Mouse (Mus musculus) adrenal gland, adult (tissue): Measurements from ENCODE around the gene Prpf38b.
A peak's percentile ranks its signal among the peaks of the same experiment; 100 is the strongest.

Experiments
- DNase-seq, 2 experiments: peaks; one replicate each; pipeline ENCODE4 v3.0.0; 2022 to 2023; ENCODE audit warnings: low spot score in 1 of 2; ENCODE audit not compliant: inconsistent age in 2 of 2

Gene Prpf38b

DNA sequence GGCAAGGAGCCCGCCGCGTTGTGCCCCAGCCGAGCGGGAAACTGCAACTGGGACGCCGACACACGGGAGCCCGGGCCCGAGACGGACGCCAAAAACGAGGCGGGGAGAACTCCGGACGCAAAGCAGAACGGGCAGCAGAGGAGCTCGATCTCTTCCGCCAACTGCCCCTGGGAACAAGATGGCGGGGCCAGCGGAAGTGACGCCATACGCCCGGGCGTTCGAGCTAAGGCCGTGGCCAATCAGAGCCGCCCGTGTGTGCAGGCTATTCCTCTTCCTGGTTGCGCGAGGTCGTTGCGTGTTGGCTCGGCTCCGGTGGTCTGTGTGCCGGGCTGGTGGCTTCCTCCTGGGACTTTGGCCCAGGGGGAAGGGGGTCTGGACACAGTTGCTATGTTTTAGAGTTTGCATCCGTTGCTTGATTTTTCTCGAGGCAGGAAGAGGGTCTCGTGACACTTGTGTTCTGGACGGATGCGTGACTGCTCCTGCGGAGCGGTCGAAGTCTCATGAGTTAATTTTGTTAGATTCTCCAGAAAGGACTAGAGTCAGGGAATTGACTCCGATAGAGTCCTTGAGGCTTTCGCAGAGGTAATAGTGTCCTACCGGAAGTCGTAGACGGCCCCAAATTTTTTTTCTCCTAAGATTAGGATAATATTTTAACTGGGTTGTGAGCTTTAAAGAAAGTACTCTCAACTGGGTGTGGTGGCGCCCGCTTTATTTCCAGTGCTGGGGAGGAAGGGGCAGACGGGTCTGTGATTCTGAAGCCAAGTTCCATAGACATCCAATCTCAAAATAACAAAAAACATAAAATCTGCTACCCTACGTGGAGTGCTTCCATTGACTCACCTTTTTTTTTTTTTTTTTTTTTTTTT is at the start of gene Prpf38b:
Prpf38b (minus strand) TSS at position 180 of the 866 bp plus-strand sequence.
- DNase-seq: peak; percentile 96 to 98

DNA sequence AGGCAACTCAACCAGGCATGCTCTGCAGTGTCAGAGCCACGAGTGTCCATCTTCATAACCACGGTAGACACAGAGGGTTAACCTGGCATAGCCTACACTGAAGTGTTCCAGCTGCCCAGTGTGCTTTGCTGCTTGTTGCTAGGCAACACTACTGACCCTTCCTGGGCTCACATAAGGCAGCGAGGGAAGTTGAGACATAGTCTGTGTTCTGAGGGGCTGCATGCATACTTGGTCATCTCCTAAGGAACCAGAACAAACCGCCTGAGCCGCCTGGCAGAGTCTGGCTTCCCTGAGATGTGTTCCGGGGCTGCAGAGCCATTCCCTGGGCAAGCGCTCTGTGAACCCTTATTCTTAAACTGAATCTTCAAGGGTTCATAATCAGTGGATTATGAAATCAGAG is 49.7 kb upstream of the Prpf38b start:
- no peak for DNase-seq

GRCm38 (mm10) chr3:108959680-108960295 is 48.3 kb upstream of the Prpf38b start:
- DNase-seq: no peak

DNA sequence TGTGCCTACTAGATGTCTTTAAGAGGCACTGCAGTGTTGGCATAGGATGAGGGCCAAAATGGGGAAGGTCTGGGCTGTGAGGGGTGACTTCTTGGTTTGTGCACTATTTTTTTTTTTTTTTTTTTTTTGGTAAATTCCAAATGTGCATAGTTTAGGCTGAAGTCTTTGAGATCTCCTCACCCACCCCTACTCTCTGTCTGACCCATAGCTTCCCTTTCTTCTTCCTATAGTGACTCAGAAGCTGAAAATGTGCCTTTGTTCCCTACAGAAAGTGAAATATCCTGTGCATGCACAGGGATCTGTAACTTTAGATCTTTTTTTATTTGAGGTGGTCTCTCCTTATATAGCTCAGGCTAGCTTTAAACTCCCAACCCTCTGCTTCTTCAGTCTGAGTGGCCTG is 46.4 kb upstream of the Prpf38b start:
- no peak for DNase-seq

DNA sequence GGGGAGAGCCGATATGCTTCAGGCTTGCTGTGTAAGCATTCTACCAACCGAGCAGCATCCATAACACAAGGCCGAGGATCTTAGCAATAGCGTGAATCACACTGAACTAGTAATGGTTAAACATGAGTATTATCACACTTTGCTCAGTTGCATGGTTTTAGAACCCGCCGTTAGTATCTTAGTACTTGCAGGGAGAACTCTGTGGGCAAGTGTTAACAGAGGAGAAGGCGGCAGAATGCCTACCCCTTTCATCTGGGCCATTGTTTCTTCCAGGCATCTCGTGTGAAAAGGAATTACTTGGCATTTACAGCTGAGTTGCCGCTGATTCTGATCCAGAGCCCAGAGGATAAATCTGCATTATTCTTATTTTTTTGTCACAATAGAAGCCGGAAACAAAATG is 29.5 kb upstream of the Prpf38b start:
- no peak for DNase-seq

- DNase-seq: no peak
Observed at GRCm38 (mm10) chr3:108940001-108940633, 28.6 kb upstream of the Prpf38b start, which contains the start of gene Gm9857. Gene Gm9857, minus strand, starts transcription at chr3:108940445.

GRCm38 (mm10) chr3:108939573-108939972 is 28.0 kb upstream of the Prpf38b start, which contains the start of gene Henmt1:
Gene Henmt1, plus strand, starts transcription at chr3:108939873.
- DNase-seq: no peak

DNA sequence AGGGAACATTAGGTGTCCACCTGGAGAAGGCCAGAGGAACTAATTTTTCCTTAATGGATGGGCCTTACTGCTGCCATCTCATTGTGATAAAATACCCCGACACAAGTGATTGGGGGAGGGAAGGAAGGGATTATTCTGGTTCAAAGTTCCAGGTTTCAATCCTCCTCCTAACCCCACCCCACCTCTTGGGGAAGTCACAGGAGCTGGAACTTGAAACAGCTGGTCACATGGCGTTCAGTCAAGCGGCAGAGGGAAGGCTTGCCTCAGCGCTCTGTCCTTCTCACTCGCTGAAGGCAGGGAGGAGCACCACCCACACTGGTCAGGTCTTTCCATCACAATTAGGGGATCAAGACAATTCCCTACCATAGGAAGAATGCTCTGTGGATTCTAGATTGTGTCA is 27.2 kb upstream of the Prpf38b start:
- DNase-seq: no peak

- peak in 1 of 2 experiments; percentile 15 for DNase-seq
Observed at GRCm38 (mm10) chr3:108933557-108933956, 22.0 kb upstream of the Prpf38b start.

GRCm38 (mm10) chr3:108926308-108926707 is 14.8 kb upstream of the Prpf38b start:
- no peak for DNase-seq

GRCm38 (mm10) chr3:108925677-108926076 is 14.2 kb upstream of the Prpf38b start:
- no peak for DNase-seq

DNA sequence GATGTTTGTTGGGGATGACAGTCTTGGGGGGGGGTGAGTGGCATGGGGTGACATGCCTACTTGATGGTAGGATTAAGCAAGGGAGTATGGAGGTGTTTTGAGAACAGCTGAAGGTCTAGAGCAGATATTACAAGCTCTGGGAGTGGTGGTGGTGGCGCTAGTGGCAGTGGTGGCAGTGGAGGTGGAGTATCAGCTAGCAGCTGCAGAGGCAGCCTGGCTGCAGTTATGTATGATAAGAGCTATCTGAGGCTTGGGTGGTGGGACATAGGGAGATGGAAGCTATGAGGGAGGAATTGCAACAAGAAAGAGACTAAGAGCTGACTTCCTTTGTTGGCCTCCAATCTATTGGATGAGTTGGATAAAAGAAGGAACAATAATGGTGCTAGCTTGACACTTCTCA is 10.3 kb upstream of the Prpf38b start:
- DNase-seq: no peak

- DNase-seq: no peak
Observed at GRCm38 (mm10) chr3:108920442-108921070, 9.0 kb upstream of the Prpf38b start.

DNA sequence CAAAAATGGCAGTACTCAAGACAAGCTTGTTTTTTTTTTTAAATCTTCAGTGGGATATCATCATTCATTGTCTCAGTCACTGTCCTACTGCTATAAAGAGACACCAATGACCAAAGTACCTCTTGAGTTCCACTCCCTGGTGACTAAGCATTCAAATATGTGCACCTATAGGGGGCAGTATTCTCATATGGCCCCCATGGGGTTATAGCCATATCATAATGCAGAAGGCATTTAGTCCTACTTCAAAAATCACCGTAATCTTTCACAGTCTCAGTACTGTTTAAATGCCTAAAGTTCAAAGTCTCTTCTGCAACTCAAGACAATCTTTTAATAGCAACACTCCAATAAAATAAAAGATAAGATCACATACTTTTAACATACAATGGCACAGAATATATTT is 7.3 kb upstream of the Prpf38b start:
- DNase-seq: no peak

DNA sequence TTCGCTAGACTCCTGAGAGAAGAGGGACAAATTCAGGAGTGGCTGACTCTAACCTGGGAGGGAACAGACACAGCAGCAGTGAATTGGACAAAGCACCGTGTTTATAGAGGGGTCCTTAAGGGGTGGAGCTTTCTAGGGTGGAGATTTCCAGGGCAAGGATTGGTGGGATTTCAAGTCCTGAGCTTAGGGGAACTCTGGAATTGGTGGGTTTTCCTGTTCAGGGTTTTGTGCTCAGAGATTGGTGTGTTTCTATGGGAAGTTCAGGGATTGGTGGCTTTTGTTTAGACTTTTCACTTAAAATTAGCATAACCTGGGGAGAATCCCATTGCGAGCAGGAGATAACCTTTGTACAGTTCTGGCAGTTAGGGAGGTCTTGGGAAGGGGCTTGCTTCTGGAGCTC is 6.5 kb upstream of the Prpf38b start:
- DNase-seq: no peak

GRCm38 (mm10) chr3:108916857-108917256 is 5.3 kb upstream of the Prpf38b start:
- DNase-seq: no peak

DNA sequence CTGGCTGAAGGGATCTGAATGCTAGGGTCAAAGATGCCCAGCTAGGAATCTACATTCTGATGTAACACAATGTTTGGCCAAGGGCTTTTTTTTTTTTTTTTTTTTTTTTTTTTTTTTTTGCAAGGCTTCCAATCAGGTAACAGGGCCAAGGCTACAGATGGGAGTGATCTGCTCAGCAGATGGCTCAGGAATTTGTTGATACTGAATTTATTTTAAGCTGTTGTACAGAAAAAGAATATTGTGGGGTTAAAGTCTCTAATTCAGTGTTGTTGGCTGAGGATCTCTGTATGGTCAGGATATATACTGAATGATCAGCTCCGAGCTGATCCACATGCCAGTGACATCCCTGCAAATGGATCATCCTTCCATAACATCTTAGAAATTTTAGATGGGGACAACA is 4.5 kb upstream of the Prpf38b start:
- DNase-seq: no peak

- DNase-seq: peak; percentile 69 to 90
Observed at GRCm38 (mm10) chr3:108911081-108911547, 413 bp downstream of the Prpf38b start.

DNA sequence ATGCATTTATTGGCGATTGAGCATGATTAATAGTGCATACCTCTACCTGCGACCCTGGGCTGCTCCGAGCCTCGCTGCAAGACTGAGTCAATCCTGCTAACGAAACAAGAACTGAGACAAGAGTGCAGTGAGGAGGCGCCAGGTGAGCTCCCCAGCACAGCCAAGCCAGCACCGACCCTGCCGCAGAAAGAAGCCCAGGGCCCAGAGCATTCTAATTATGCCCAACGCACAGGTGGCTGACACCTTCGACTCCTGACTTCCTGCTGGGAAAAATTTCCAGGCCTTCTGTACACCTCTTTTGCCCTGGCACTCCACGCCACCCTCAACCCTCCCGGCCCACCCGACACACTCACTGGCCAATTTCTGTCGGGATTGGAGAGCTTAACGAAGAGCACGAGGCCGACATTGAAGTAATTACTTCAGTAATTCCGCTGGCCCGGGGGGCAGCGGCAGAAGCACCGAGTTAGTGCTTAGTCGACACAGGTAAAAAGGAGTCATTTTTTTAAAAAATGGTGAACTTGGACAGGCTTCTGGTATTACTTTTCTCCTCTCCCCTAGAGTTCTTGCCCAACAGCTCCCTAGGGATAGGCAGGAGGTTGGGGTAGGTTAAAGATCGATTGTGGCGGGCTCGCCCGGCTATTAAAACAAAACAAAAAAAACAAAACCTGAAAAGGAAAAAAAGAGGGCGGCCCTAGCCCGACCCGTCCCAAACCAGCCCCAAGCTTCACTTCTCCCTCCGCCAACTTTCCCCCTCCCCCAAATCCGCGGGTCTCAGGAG is 1.0 kb downstream of the Prpf38b start:
- DNase-seq: peak; percentile 31 to 66

- DNase-seq: no peak
Observed at GRCm38 (mm10) chr3:108902934-108903333, 8.6 kb downstream of the Prpf38b start.
